Mouse (Mus musculus) brain, adult 10 weeks (tissue): ENCODE data around the gene Nploc4. TPM values are rescaled to one million over a fixed set of nuclear protein-coding genes. Genes with fewer than 3 reads are reported as not detected.

Experiments
- polyA plus RNA-seq: library from polyadenylated mRNA; stranded (reverse); fragments of 350-450 nt; fragmentation: Illumina TruSeq; extraction: RNeasy Lipid Tissue Mini Kit (QIAGEN cat#74804); gene quantifications from one replicate; pipeline ENCODE4 v1.2.3, GENCODE M21; 2015; ENCODE audit warnings: low read depth, low replicate concordance

The Nploc4 gene
- 40.8 TPM for polyA plus RNA-seq

GRCm38 (mm10) chr11:120437152-120437856 is at the start of gene Nploc4:
Nploc4 (minus strand) TSS chr11:120437708.

DNA sequence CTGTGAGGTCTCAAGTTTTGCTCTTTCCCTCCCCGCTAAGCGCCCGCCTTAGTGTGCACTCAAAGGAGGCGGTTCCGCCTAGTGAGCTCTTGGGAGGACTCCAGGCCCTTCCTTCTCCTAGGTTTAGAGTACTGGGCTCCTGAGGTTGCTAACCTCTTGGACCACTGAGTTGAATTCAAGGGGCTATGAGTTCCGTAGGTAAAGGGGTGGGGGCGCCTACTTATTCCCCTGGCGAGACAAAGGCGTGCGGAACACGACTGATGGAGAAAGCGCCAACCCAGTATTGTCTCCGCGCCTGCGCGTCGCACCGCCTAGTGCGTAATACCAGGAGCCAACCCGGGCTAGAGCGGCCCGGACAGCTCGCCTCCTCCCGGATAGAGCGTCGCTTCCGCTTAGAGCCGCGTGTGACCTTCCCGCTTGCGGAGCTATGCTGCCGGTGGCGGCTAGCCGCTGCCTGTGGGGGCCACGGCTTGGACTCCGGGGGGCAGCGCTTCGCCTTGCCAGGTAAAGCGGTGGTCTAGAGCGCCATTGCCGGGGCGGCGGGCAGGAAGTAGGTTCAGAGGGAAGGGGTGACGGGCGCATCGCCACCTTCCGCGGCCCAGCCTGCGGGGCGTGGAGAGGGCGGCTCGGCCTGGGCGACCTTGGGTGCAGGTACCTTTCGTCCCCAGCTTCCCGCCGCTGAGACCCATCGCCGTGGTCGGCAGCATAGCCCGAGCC is 46.9 kb upstream of the Nploc4 start, which contains the start of gene Mrpl12:
TSS of gene Mrpl12 (plus strand) at position 349 of the 717 bp plus-strand sequence.

GRCm38 (mm10) chr11:120467051-120467735 is 29.7 kb upstream of the Nploc4 start, which contains the start of gene Arl16:
Arl16 (minus strand) TSS chr11:120467607.

DNA sequence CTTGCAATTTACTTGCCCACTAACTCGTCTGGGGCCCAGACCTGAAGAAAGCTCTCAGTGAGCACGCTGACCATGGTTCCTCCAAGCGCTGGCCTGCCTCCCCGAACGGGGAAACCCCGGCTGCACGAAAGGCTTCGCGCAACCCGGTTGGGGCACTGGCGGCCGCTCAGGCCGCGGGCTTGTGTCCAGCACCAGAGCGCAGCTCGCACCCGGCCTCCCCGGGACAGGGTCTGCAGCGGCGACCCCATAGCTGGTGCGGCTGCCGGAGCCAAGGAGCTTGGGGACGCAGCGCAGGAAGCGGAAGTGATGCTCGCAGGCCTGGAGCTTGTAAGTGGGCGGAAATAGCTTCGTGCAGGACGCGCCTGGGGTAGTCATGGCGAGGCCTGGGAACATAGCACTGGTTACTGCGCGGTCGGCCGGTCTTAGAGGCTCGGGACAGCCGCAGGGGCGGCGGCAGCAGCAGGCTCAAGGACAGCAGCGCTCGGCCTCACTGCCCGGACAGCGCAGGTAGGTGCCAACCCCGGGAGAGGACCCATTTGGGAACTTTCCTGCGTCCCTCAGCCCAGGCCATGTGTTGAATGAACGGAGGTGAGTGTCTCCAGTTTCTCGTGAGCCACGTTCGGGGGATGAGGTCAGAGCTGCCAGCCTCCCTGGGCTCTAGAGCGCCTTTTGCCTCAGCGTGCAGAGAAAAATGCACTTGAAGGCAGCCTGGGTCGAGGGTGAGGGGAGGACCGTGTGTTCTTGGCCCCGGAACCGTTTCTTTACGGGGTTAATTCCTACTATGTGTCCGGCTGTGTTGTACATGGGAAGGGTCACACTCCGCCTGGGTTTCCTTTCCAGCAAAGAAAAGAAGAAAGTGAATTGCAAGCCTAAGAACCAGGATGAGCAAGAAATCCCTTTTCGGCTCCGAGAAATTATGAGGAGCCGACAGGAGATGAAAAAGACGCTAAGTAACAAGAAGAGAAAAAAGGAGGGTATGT is 20.6 kb upstream of the Nploc4 start, which contains the start of the genes Oxld1 and Ccdc137:
TSS of gene Oxld1 (minus strand) at position 297 of the 980 bp plus-strand sequence.
TSS of gene Ccdc137 (plus strand) at position 344 of the 980 bp plus-strand sequence.

GRCm38 (mm10) chr11:120453306-120453705 is 15.8 kb upstream of the Nploc4 start, which contains the start of gene Pde6g:
Pde6g (minus strand) TSS chr11:120453500.

GRCm38 (mm10) chr11:120442344-120442743 is 4.8 kb upstream of the Nploc4 start, which contains the start of gene Tspan10:
Tspan10 (plus strand) TSS chr11:120442644.

GRCm38 (mm10) chr11:120378611-120379540 is 58.6 kb downstream of the Nploc4 start, which contains the start of gene Faap100:
Faap100 (minus strand) TSS chr11:120378764.

GRCm38 (mm10) chr11:120361295-120361694 is 76.2 kb downstream of the Nploc4 start, which contains the start of gene Fscn2:
Fscn2 (plus strand) TSS chr11:120361534.

DNA sequence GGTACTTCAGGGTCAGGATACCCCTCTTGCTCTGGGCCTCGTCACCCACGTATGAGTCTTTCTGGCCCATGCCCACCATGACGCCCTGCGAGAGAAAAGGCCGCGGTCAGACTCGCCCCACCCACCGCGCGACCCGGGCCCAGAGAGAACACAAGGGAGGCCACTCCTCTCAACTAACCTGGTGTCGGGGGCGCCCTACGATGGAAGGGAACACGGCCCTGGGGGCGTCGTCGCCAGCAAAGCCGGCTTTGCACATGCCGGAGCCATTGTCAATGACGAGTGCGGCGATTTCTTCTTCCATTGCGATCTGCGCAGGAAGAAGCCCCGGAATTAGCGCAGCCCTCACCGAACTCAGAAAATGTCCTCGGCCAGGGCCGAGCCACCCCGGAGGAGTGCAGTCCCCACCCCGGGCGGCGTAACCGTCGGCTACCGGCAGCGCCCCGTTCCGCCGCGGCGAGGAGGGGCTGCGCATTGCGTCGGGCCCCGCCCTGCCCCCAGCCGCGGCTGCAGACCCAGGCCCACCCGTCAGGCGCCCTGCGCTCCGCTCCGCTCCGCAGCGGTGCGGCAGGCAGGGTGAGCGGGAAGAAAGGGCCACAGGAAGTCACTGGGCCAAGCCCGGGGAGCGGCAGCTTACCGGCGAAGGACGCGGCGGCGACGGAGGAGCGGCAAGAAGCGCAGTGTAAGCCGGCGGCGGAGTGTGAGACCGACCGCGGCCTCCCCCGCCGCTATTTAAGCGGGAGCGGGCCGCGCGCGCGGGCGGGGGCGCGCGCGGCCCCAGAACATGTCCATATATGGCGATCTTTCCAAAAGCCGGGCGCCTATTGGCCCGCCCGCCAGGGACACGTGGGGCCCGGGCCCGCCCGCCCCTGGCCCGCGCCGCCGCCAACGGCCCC is 89.5 kb downstream of the Nploc4 start, which contains the start of gene Actg1:
TSS of gene Actg1 (minus strand) at position 752 of the 893 bp plus-strand sequence.

Other genes with a start within 250 kb of the Nploc4 start
- 9.7 TPM for gene Bahcc1, start 204.8 kb downstream of the Nploc4 start, polyA plus RNA-seq
- 1,148 TPM for gene Actg1, start 89.2 kb downstream of the Nploc4 start, polyA plus RNA-seq
- gene Fscn2, start 76.2 kb downstream of the Nploc4 start, polyA plus RNA-seq = not detected
- 8.7 TPM for gene Faap100, start 58.9 kb downstream of the Nploc4 start, polyA plus RNA-seq
- gene Tspan10, start 4.9 kb upstream of the Nploc4 start, polyA plus RNA-seq = not detected
- not detected for gene Pde6g, start 15.8 kb upstream of the Nploc4 start, polyA plus RNA-seq
- 16.1 TPM for gene Oxld1, start 20.4 kb upstream of the Nploc4 start, polyA plus RNA-seq
- 28.0 TPM for gene Ccdc137, start 20.4 kb upstream of the Nploc4 start, polyA plus RNA-seq
- 53.0 TPM for gene Arl16, start 29.9 kb upstream of the Nploc4 start, polyA plus RNA-seq
- 132 TPM for gene Mrpl12, start 46.9 kb upstream of the Nploc4 start, polyA plus RNA-seq
- gene Slc25a10, start 54.1 kb upstream of the Nploc4 start, polyA plus RNA-seq = 16.9 TPM
- gene Gcgr, start 93.0 kb upstream of the Nploc4 start, polyA plus RNA-seq = not detected
- gene Mcrip1, start 112.0 kb upstream of the Nploc4 start, polyA plus RNA-seq = 153 TPM
- not detected for gene Ppp1r27, start 113.4 kb upstream of the Nploc4 start, polyA plus RNA-seq
- gene P4hb, start 135.5 kb upstream of the Nploc4 start, polyA plus RNA-seq = 124 TPM
- gene Arhgdia, start 143.9 kb upstream of the Nploc4 start, polyA plus RNA-seq = 289 TPM
- gene Alyref, start 160.7 kb upstream of the Nploc4 start, polyA plus RNA-seq = 25.6 TPM
- gene Anapc11, start 160.7 kb upstream of the Nploc4 start, polyA plus RNA-seq = 98.4 TPM
- gene Npb, start 170.8 kb upstream of the Nploc4 start, polyA plus RNA-seq = not detected
- 141 TPM for gene Pcyt2, start 180.2 kb upstream of the Nploc4 start, polyA plus RNA-seq
- gene Sirt7, start 187.5 kb upstream of the Nploc4 start, polyA plus RNA-seq = 53.0 TPM
- gene Mafg, start 195.9 kb upstream of the Nploc4 start, polyA plus RNA-seq = 55.3 TPM
- gene Pycr1, start 206.1 kb upstream of the Nploc4 start, polyA plus RNA-seq = 4.5 TPM
- gene Myadml2, start 210.4 kb upstream of the Nploc4 start, polyA plus RNA-seq = 7.1 TPM
- gene Notum, start 223.5 kb upstream of the Nploc4 start, polyA plus RNA-seq = 3.2 TPM
- gene Aspscr1, start 235.3 kb upstream of the Nploc4 start, polyA plus RNA-seq = 41.6 TPM